19 mouse cellular contexts compared by ENCODE assay signal in the genomic region with DNA sequence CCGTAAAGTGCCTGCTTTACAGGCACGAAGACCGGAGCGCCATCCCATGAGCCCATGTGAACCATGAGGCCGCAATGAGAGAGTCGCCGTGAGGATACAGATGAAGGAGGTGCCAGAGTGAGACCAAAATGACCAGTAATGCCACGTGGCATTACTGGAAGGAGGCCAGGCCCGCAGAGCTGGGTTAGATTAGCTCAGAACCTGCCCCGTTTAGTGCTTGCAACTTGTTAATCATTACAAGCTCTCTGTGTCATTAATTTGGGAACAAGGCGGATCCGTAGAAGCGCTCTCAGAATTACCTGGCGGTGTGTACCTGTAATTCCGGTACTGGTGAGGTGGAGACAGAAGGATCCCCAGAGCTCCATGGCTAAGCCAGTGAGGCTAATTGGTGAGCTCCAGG. TPM values are rescaled to one million over a fixed set of nuclear protein-coding genes. Genes with fewer than 3 reads are reported as not detected.
DNase-seq lines count a peak whose midpoint lies in the region; ATAC-seq and TF ChIP-seq lines count a peak whose summit lies in the region.
"Had no signal": no experiment of that assay in that cellular context is flagged by ENCODE, and none has a peak within 500 bp of the region (broad histone marks: within the 10 kb centered on the region; RNA-seq: fewer than 3 reads in every experiment).

No protein-coding gene starts in this region.

- WGBS in forebrain, embryonic 15.5 days, result 90% methylated on average over 15 of the region's 15 CpGs
- 94% methylated on average over 15 of the region's 15 CpGs for WGBS in forebrain, embryonic 11.5 days
- WGBS in hindbrain, embryonic 10.5 days, result 95% methylated on average over 15 of the region's 15 CpGs

- TF ChIP-seq EP300 in ES-Bruce4 (IDR thresholded peaks at IDR 0.05; ENCODE audit: insufficient read depth, low read depth, low read length), result no peak

- H3K9me3 ChIP-seq in forebrain, embryonic 15.5 days, result no peaks in the 10 kb centered on the region
- H3K9me3 ChIP-seq in forebrain, embryonic 11.5 days (ENCODE audit: control insufficient read depth, low read length), result no peaks in the 10 kb centered on the region
- H3K9me3 ChIP-seq in ES-Bruce4 (replicated peaks; ENCODE audit: control insufficient read depth, insufficient read depth, low read length, poor library complexity, severe bottlenecking), result no peaks in the 10 kb centered on the region
- H3K9me3 ChIP-seq in hindbrain, embryonic 10.5 days, result no peaks in the 10 kb centered on the region
- H3K9me3 ChIP-seq: embryonic facial prominence, embryonic 13.5 days; G1E; heart, embryonic 13.5 days; hindbrain, embryonic 13.5 days; limb, embryonic 10.5 days had no signal

- no peak overlapping the region for H3K4me3 ChIP-seq in forebrain, embryonic 15.5 days
- no peak overlapping the region for H3K4me3 ChIP-seq in forebrain, embryonic 11.5 days (ENCODE audit: low read depth, low read length)
- peak overlapping the region; percentile 10; the same call in 1 of the 2 replicates for H3K4me3 ChIP-seq in ES-Bruce4 (ENCODE audit: low read depth, low read length)
- no peak overlapping the region for H3K4me3 ChIP-seq in hindbrain, embryonic 10.5 days
- H3K4me3 ChIP-seq: embryonic facial prominence, embryonic 13.5 days; heart, embryonic 13.5 days; hindbrain, embryonic 13.5 days; limb, embryonic 10.5 days had no signal

- no peak overlapping the region for H3K4me2 ChIP-seq in forebrain, embryonic 15.5 days (replicated peaks)
- no peak overlapping the region for H3K4me2 ChIP-seq in forebrain, embryonic 11.5 days (ENCODE audit: low read depth, low read length, severe bottlenecking)
- H3K4me2 ChIP-seq: embryonic facial prominence, embryonic 13.5 days; heart, embryonic 13.5 days; hindbrain, embryonic 13.5 days had no signal

- no peak overlapping the region for H3K9ac ChIP-seq in forebrain, embryonic 15.5 days (replicated peaks)
- no peak overlapping the region for H3K9ac ChIP-seq in forebrain, embryonic 11.5 days (ENCODE audit: low read length)
- no peak overlapping the region for H3K9ac ChIP-seq in ES-Bruce4 (ENCODE audit: low read depth, poor library complexity, severe bottlenecking)
- H3K9ac ChIP-seq: embryonic facial prominence, embryonic 13.5 days; heart, embryonic 13.5 days; hindbrain, embryonic 13.5 days had no signal

- H3K27ac ChIP-seq in forebrain, embryonic 15.5 days (replicated peaks), result 0 out of 2 replicates have a peak overlapping the region, but pooled peaks have one; percentile 67
- H3K27ac ChIP-seq in forebrain, embryonic 11.5 days (ENCODE audit: low read depth, low read length), result no peak overlapping the region
- no peak overlapping the region for H3K27ac ChIP-seq in ES-Bruce4 (ENCODE audit: insufficient read depth, low read length)
- no peak overlapping the region for H3K27ac ChIP-seq in hindbrain, embryonic 10.5 days
- H3K27ac ChIP-seq: embryonic facial prominence, embryonic 13.5 days; heart, embryonic 13.5 days; hindbrain, embryonic 13.5 days; limb, embryonic 10.5 days had no signal

- H3K36me3 ChIP-seq in forebrain, embryonic 15.5 days, result no peaks in the 10 kb centered on the region
- H3K36me3 ChIP-seq in forebrain, embryonic 11.5 days (ENCODE audit: control insufficient read depth, insufficient read depth, low read length), result no peaks in the 10 kb centered on the region
- H3K36me3 ChIP-seq in ES-Bruce4 (ENCODE audit: control insufficient read depth, insufficient read depth, low read length, poor library complexity, severe bottlenecking), result no peaks in the 10 kb centered on the region
- H3K36me3 ChIP-seq in hindbrain, embryonic 10.5 days, result no peaks in the 10 kb centered on the region
- H3K36me3 ChIP-seq: embryonic facial prominence, embryonic 13.5 days; G1E; heart, embryonic 13.5 days; hindbrain, embryonic 13.5 days; limb, embryonic 10.5 days had no signal

- DNase-seq in forebrain, embryonic 11.5 days (ENCODE audit: low spot score), result no peak
- DNase-seq in kidney, adult 18-20 months, result peak; percentile 84
- DNase-seq in kidney, postnatal 36 days, result peak; percentile 90 to 92
- no peak for DNase-seq in hindbrain, embryonic 10.5 days (ENCODE audit: low spot score)
- DNase-seq in spleen, adult 18-20 months, result no peak
- DNase-seq: adrenal gland, postnatal 25 days; B cell, adult 2 months; gastrocnemius, postnatal 36 days; lung, adult 2 months; midbrain, embryonic 14.5 days; right cerebral cortex, postnatal 14 days; thymus, postnatal 36 days had no signal

- no peak for TF ChIP-seq POLR2A in ES-Bruce4 (IDR thresholded peaks at IDR 0.05; ENCODE audit: insufficient read depth, low read length)

- ATAC-seq in forebrain, embryonic 15.5 days (replicated peaks), result peak; percentile 26; the same call in 1 of the 2 replicates
- ATAC-seq in forebrain, embryonic 11.5 days (replicated peaks; ENCODE audit: low FRiP score), result no peak

- no peak for TF ChIP-seq CTCF in ES-Bruce4 (IDR thresholded peaks at IDR 0.05; ENCODE audit: low read depth, low read length)

- H3K27me3 ChIP-seq in forebrain, embryonic 15.5 days, result no peaks in the 10 kb centered on the region
- H3K27me3 ChIP-seq in forebrain, embryonic 11.5 days (ENCODE audit: control insufficient read depth, insufficient read depth, low read length), result no peaks in the 10 kb centered on the region
- no peaks in the 10 kb centered on the region for H3K27me3 ChIP-seq in ES-Bruce4 (ENCODE audit: control insufficient read depth, insufficient read depth, low read length, poor library complexity, severe bottlenecking)
- H3K27me3 ChIP-seq in hindbrain, embryonic 10.5 days (ENCODE audit: insufficient read depth, poor library complexity, severe bottlenecking), result no peaks in the 10 kb centered on the region
- H3K27me3 ChIP-seq: embryonic facial prominence, embryonic 13.5 days; heart, embryonic 13.5 days; hindbrain, embryonic 13.5 days had no signal

- peaks cover 10% of the 10 kb centered on the region for H3K4me1 ChIP-seq in forebrain, embryonic 15.5 days
- no peaks in the 10 kb centered on the region for H3K4me1 ChIP-seq in forebrain, embryonic 11.5 days (replicated peaks; ENCODE audit: control insufficient read depth, insufficient read depth, low read length)
- no peaks in the 10 kb centered on the region for H3K4me1 ChIP-seq in ES-Bruce4 (ENCODE audit: control insufficient read depth, insufficient read depth, low read length)
- no peaks in the 10 kb centered on the region for H3K4me1 ChIP-seq in hindbrain, embryonic 10.5 days (replicated peaks)
- H3K4me1 ChIP-seq: embryonic facial prominence, embryonic 13.5 days; heart, embryonic 13.5 days; hindbrain, embryonic 13.5 days; limb, embryonic 10.5 days had no signal

RNA-seq across cellular contexts. Expression of a gene that starts 12.0 kb away (rescaled TPM):
- polyA plus RNA-seq in forebrain, embryonic 15.5 days (2015; fragmentation: Nextera tagmentation; extraction: Ambion mirVana), result 45.5 and 47.4 TPM in 2 replicates
- 52.8 and 55.4 TPM in 2 replicates for polyA plus RNA-seq in forebrain, embryonic 11.5 days (2014; fragmentation: Nextera tagmentation; extraction: Ambion mirVana)
- 3.7 and 5.8 TPM in 2 replicates for polyA plus RNA-seq in ES-Bruce4 (2011; ENCODE audit: insufficient read depth, insufficient read length, low read depth, missing spikeins)
- 38.2 and 42.6 TPM in 2 replicates for polyA plus RNA-seq in hindbrain, embryonic 10.5 days (2016; fragmentation: Nextera tagmentation; extraction: Ambion mirVana)
- polyA plus RNA-seq: G1E had no signal

RNA-seq across cellular contexts. Expression of a gene that starts 17.4 kb away (rescaled TPM):
- polyA plus RNA-seq in forebrain, embryonic 15.5 days (2015; fragmentation: Nextera tagmentation; extraction: Ambion mirVana), result 22.3 and 25.0 TPM in 2 replicates
- polyA plus RNA-seq in forebrain, embryonic 11.5 days (2014; fragmentation: Nextera tagmentation; extraction: Ambion mirVana), result 13.1 and 14.3 TPM in 2 replicates
- polyA plus RNA-seq in ES-Bruce4 (2011; ENCODE audit: insufficient read depth, insufficient read length, low read depth, missing spikeins), result 6.3 and 8.4 TPM in 2 replicates
- 9.8 and 10.3 TPM in 2 replicates for polyA plus RNA-seq in hindbrain, embryonic 10.5 days (2016; fragmentation: Nextera tagmentation; extraction: Ambion mirVana)

RNA-seq across cellular contexts. Expression of a gene that starts 41.6 kb away (rescaled TPM):
- not detected in 2 replicates for polyA plus RNA-seq in forebrain, embryonic 15.5 days (2015; fragmentation: Nextera tagmentation; extraction: Ambion mirVana)
- polyA plus RNA-seq in forebrain, embryonic 11.5 days (2014; fragmentation: Nextera tagmentation; extraction: Ambion mirVana), result not detected in 2 replicates
- not detected in 2 replicates for polyA plus RNA-seq in ES-Bruce4 (2011; ENCODE audit: insufficient read depth, insufficient read length, low read depth, missing spikeins)
- not detected in 2 replicates for polyA plus RNA-seq in hindbrain, embryonic 10.5 days (2016; fragmentation: Nextera tagmentation; extraction: Ambion mirVana)
- polyA plus RNA-seq: embryonic facial prominence, embryonic 13.5 days; G1E; heart, embryonic 13.5 days; hindbrain, embryonic 13.5 days; limb, embryonic 10.5 days; lung, adult 2 months; midbrain, embryonic 14.5 days had no signal

Comparison
In these comparisons a context has a peak if more than half of its experiments do, and no peak if none do; other contexts are left out.
1. DNase-seq: peak in kidney, adult 18-20 months (single experiment) and kidney, postnatal 36 days (2 of 2); none in forebrain, embryonic 11.5 days (single experiment), hindbrain, embryonic 10.5 days (single experiment) and spleen, adult 18-20 months (0 of 2).